8 mouse cellular contexts compared by ENCODE assay signal in the genomic region with DNA sequence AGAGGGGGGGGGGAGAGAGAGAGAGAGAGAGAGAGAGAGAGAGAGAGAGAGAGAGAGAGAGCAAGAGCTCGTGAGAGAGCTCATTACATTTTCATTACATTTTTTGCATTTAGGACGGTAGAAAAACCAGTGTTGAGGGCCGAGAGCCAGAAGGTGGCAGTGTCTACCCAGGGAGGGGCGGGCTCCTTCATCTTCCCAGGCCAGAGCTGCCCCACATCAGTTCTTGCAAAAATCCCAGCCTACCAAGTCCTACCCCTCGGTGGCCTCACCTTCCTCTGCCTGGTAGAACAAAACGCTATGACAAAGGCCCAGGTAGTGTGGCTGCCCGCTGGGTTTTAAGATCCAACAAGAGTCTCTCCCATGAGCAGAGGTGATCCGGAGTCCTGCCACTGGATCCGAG. TPM values are rescaled to one million over a fixed set of nuclear protein-coding genes. Genes with fewer than 3 reads are reported as not detected.
A peak's percentile ranks its signal among the peaks of the same experiment; 100 is the strongest.
DNase-seq lines count a peak whose midpoint lies in the region; ATAC-seq and TF ChIP-seq lines count a peak whose summit lies in the region.

No protein-coding gene starts in this region.

- H3K27me3 ChIP-seq in embryonic facial prominence, embryonic 10.5 days (replicated peaks; ENCODE audit: low read depth, poor library complexity, severe bottlenecking) = no peaks in the 10 kb centered on the region
- H3K27me3 ChIP-seq in heart, adult 2 months (ENCODE audit: control insufficient read depth, insufficient read depth, low read length) = no peaks in the 10 kb centered on the region
- no peaks in the 10 kb centered on the region for H3K27me3 ChIP-seq in liver, embryonic 12.5 days (replicated peaks)
- H3K27me3 ChIP-seq in neural tube, embryonic 12.5 days (replicated peaks) = no peaks in the 10 kb centered on the region
- no peaks in the 10 kb centered on the region for H3K27me3 ChIP-seq in stomach, embryonic 16.5 days (ENCODE audit: control insufficient read depth, insufficient read depth, low read length)

- no peak overlapping the region for H3K9ac ChIP-seq in heart, adult 2 months (ENCODE audit: low read depth, low read length)
- no peak overlapping the region for H3K9ac ChIP-seq in liver, embryonic 12.5 days
- H3K9ac ChIP-seq in neural tube, embryonic 12.5 days = no peak overlapping the region
- peak overlapping the region; percentile 56; the same call in 1 of the 2 replicates for H3K9ac ChIP-seq in stomach, embryonic 16.5 days (ENCODE audit: low read length)

- no peak overlapping the region for H3K4me2 ChIP-seq in liver, embryonic 12.5 days
- H3K4me2 ChIP-seq in neural tube, embryonic 12.5 days (replicated peaks) = no peak overlapping the region; the same call in 1 of the 2 replicates
- 0 out of 2 replicates have a peak overlapping the region, but pooled peaks have one; percentile 13 for H3K4me2 ChIP-seq in stomach, embryonic 16.5 days (ENCODE audit: low read depth, low read length)

- intact Hi-C loops in heart, adult 2 months (cut with DNase I) = loop anchor here (1.0 to 5.0 kb wide), 3 partner anchors 74 to 236 kb away; no protein-coding TSS in a partner anchor

- H3K27ac ChIP-seq in embryonic facial prominence, embryonic 10.5 days (replicated peaks) = peak overlapping the region; percentile 69
- H3K27ac ChIP-seq in heart, adult 2 months = no peak overlapping the region
- H3K27ac ChIP-seq in liver, embryonic 12.5 days = no peak overlapping the region
- H3K27ac ChIP-seq in neural tube, embryonic 12.5 days = no peak overlapping the region
- H3K27ac ChIP-seq in stomach, embryonic 16.5 days (ENCODE audit: low read length) = no peak overlapping the region

- WGBS in embryonic facial prominence, embryonic 10.5 days = 15% methylated on average over 9 of the region's 9 CpGs
- WGBS in heart, adult 2 months = 19% methylated on average over 9 of the region's 9 CpGs
- WGBS in liver, embryonic 12.5 days (ENCODE audit: insufficient replicate concordance) = 21% methylated on average over 9 of the region's 9 CpGs
- WGBS in neural tube, embryonic 12.5 days = 17% methylated on average over 9 of the region's 9 CpGs
- WGBS in stomach, embryonic 16.5 days = 15% methylated on average over 9 of the region's 9 CpGs

- H3K36me3 ChIP-seq in embryonic facial prominence, embryonic 10.5 days (replicated peaks) = no peaks in the 10 kb centered on the region
- no peaks in the 10 kb centered on the region for H3K36me3 ChIP-seq in heart, adult 2 months (ENCODE audit: control insufficient read depth, insufficient read depth, low read length)
- H3K36me3 ChIP-seq in liver, embryonic 12.5 days = no peaks in the 10 kb centered on the region
- H3K36me3 ChIP-seq in neural tube, embryonic 12.5 days = no peaks in the 10 kb centered on the region
- no peaks in the 10 kb centered on the region for H3K36me3 ChIP-seq in stomach, embryonic 16.5 days (ENCODE audit: control insufficient read depth, insufficient read depth, low read length)

- peak; percentile 82 for DNase-seq in 416B (ENCODE audit: low read depth)
- DNase-seq in adrenal gland, postnatal 14 days = peak; percentile 88
- peak; percentile 85 for DNase-seq in embryonic facial prominence, embryonic 10.5 days (ENCODE audit: low spot score)
- peak; percentile 70 to 74 for DNase-seq in heart, adult 2 months
- peak; percentile 76 for DNase-seq in kidney, adult 9 months

- peaks cover 14% of the 10 kb centered on the region for H3K9me3 ChIP-seq in embryonic facial prominence, embryonic 10.5 days
- peaks cover 14% of the 10 kb centered on the region for H3K9me3 ChIP-seq in liver, embryonic 12.5 days (replicated peaks)
- peaks cover 6% of the 10 kb centered on the region; the same call in 1 of the 2 replicates for H3K9me3 ChIP-seq in neural tube, embryonic 12.5 days
- H3K9me3 ChIP-seq in stomach, embryonic 16.5 days (replicated peaks; ENCODE audit: control insufficient read depth, low read length) = peaks cover 4% of the 10 kb centered on the region

- H3K4me3 ChIP-seq in embryonic facial prominence, embryonic 10.5 days = no peak overlapping the region
- no peak overlapping the region for H3K4me3 ChIP-seq in heart, adult 2 months
- H3K4me3 ChIP-seq in liver, embryonic 12.5 days = no peak overlapping the region
- H3K4me3 ChIP-seq in neural tube, embryonic 12.5 days = no peak overlapping the region
- no peak overlapping the region for H3K4me3 ChIP-seq in stomach, embryonic 16.5 days (replicated peaks; ENCODE audit: low read length)

- H3K79me2 ChIP-seq in heart, adult 2 months (replicated peaks; ENCODE audit: control insufficient read depth, insufficient read depth, low read length) = no peaks in the 10 kb centered on the region

- ATAC-seq in liver, embryonic 12.5 days = peak; percentile 31; the same call in 1 of the 2 replicates
- ATAC-seq in neural tube, embryonic 12.5 days (ENCODE audit: low FRiP score, low read depth) = peak; percentile 44; the same call in 1 of the 2 replicates
- ATAC-seq in stomach, embryonic 16.5 days (ENCODE audit: insufficient read depth, low FRiP score) = peak; percentile 83

- peaks cover 14% of the 10 kb centered on the region for H3K4me1 ChIP-seq in embryonic facial prominence, embryonic 10.5 days
- no peaks in the 10 kb centered on the region for H3K4me1 ChIP-seq in heart, adult 2 months (ENCODE audit: control insufficient read depth, insufficient read depth, low read length)
- peaks cover 43% of the 10 kb centered on the region for H3K4me1 ChIP-seq in liver, embryonic 12.5 days
- peaks cover 13% of the 10 kb centered on the region; the same call in 1 of the 2 replicates for H3K4me1 ChIP-seq in neural tube, embryonic 12.5 days
- peaks cover 13% of the 10 kb centered on the region for H3K4me1 ChIP-seq in stomach, embryonic 16.5 days (ENCODE audit: control insufficient read depth, insufficient read depth, low read length)

- peak; percentile 78 for TF ChIP-seq CTCF in heart, adult 2 months (IDR thresholded peaks at IDR 0.05)

- no peak for TF ChIP-seq POLR2A in heart, adult 2 months (IDR thresholded peaks at IDR 0.05; ENCODE audit: insufficient read depth, low read depth, low read length)

- peak; percentile 71; the same call in 1 of the 2 replicates for TF ChIP-seq EP300 in heart, adult 2 months (IDR thresholded peaks at IDR 0.05; ENCODE audit: insufficient read depth, low read depth, low read length)

RNA-seq across cellular contexts. Expression of a gene that starts 25.6 kb away (rescaled TPM):
- total RNA-seq in adrenal gland, postnatal 14 days (2021) = 353 and 359 TPM in 2 replicates
- polyA plus RNA-seq in embryonic facial prominence, embryonic 10.5 days (2016; fragmentation: Nextera tagmentation; extraction: Ambion mirVana) = 522 and 534 TPM in 2 replicates
- 1,000 to 10,000 TPM; 1,877 to 2,293 TPM for total RNA-seq in heart, adult 2 months (2021)
- polyA plus RNA-seq in heart, adult 2 months (2012; rRNA removed) = 1,651 and 1,954 TPM in 2 replicates
- 158 and 160 TPM in 2 replicates for polyA plus RNA-seq in liver, embryonic 12.5 days (2016; fragmentation: Nextera tagmentation; extraction: Ambion mirVana)
- polyA plus RNA-seq in neural tube, embryonic 12.5 days (2016; fragmentation: Nextera tagmentation; extraction: Ambion mirVana) = 299 and 313 TPM in 2 replicates
- 606 and 633 TPM in 2 replicates for polyA plus RNA-seq in stomach, embryonic 16.5 days (2015; fragmentation: Nextera tagmentation; extraction: Ambion mirVana)

RNA-seq across cellular contexts. Expression of a gene that starts 45.8 kb away (rescaled TPM):
- 46.9 and 57.0 TPM in 2 replicates for total RNA-seq in adrenal gland, postnatal 14 days (2021)
- 11.4 and 11.9 TPM in 2 replicates for polyA plus RNA-seq in embryonic facial prominence, embryonic 10.5 days (2016; fragmentation: Nextera tagmentation; extraction: Ambion mirVana)
- 10 to 100 TPM; 10.5 to 11.4 TPM for total RNA-seq in heart, adult 2 months (2021)
- 10.5 and 12.3 TPM in 2 replicates for polyA plus RNA-seq in heart, adult 2 months (2012; rRNA removed)
- polyA plus RNA-seq in liver, embryonic 12.5 days (2016; fragmentation: Nextera tagmentation; extraction: Ambion mirVana) = 16.9 and 17.9 TPM in 2 replicates
- polyA plus RNA-seq in neural tube, embryonic 12.5 days (2016; fragmentation: Nextera tagmentation; extraction: Ambion mirVana) = 18.9 and 20.5 TPM in 2 replicates
- polyA plus RNA-seq in stomach, embryonic 16.5 days (2015; fragmentation: Nextera tagmentation; extraction: Ambion mirVana) = 19.7 and 23.7 TPM in 2 replicates

Comparison
In these comparisons a context has a peak if more than half of its experiments do, and no peak if none do; other contexts are left out.
1. ATAC-seq: peak in every context shown above with its lines; median percentile 83 in stomach, embryonic 16.5 days; 44 in neural tube, embryonic 12.5 days; 31 in liver, embryonic 12.5 days.